Mouse (Mus musculus): ENCODE measurements around the gene Tctex1d1. TPM values are rescaled to one million over a fixed set of nuclear protein-coding genes. Genes with fewer than 3 reads are reported as not detected.

Gene Tctex1d1
- total RNA-seq, 2 experiments from 2014 or later = not detected

Other genes starting within 250 kb of the Tctex1d1 start
- 1 to 10 TPM in 1 of 2 experiments, under 1 TPM in 1; 0.65 to 1.3 TPM for gene Sgip1, start 237.3 kb upstream of the Tctex1d1 start, total RNA-seq (2021)
- gene Insl5, start 48.2 kb downstream of the Tctex1d1 start, total RNA-seq (2021) = not detected
- gene Mier1, start 135.8 kb downstream of the Tctex1d1 start, total RNA-seq (2021) = 10 to 100 TPM; 30.0 to 34.5 TPM
- under 1 TPM; 0.52 to 0.93 TPM for gene Wdr78, start 135.9 kb downstream of the Tctex1d1 start, total RNA-seq (2021)
- gene Slc35d1, start 236.6 kb downstream of the Tctex1d1 start, total RNA-seq (2021) = 1 to 10 TPM; 5.8 to 8.6 TPM

Data from heart, adult 18-20 months (tissue).